Mouse (Mus musculus) liver, embryonic 13.5 days (tissue): Measurements from ENCODE around the gene Gm17657. TPM values are rescaled to one million over a fixed set of nuclear protein-coding genes. Genes with fewer than 3 reads are reported as not detected.

Experiments
- ATAC-seq: fragments of 200-750 bp; cut with Nextera tagmentation; 2 replicates; pipeline ENCODE4 v1.8.0; 2017; ENCODE audit warnings: low read depth, mild to moderate bottlenecking, moderate number of reproducible peaks, moderate library complexity
- DNase-seq: peaks from one replicate; pipeline ENCODE4 v3.0.0; 2022
- H3K27ac ChIP-seq: fragments of 300-500 bp; sonication (generic); 2 replicates; pipeline ENCODE4 v1.5.1; 2015; ENCODE audit warnings: moderate library complexity, mild to moderate bottlenecking, inconsistent platforms
- H3K27me3 ChIP-seq: fragments of 300-500 bp; sonication (generic); 2 replicates; pipeline ENCODE4 v1.6.1; 2015; ENCODE audit warnings: mild to moderate bottlenecking, inconsistent platforms
- H3K36me3 ChIP-seq: fragments of 300-500 bp; sonication (generic); 2 replicates; pipeline ENCODE4 v1.6.1; 2015; ENCODE audit warnings: mild to moderate bottlenecking, inconsistent platforms
- H3K4me1 ChIP-seq: fragments of 300-500 bp; sonication (generic); replicated peaks from 2 replicates; pipeline ENCODE4 v1.6.1; 2015; ENCODE audit warnings: inconsistent platforms
- H3K4me2 ChIP-seq: fragments of 300-500 bp; sonication (generic); 2 replicates; pipeline ENCODE4 v1.6.1; 2015; ENCODE audit warnings: inconsistent platforms, mild to moderate bottlenecking, moderate library complexity
- H3K4me3 ChIP-seq: fragments of 300-500 bp; sonication (generic); replicated peaks from 2 replicates; pipeline ENCODE4 v1.5.1; 2015; ENCODE audit warnings: mild to moderate bottlenecking, inconsistent platforms
- H3K9ac ChIP-seq: fragments of 300-500 bp; sonication (generic); 2 replicates; pipeline ENCODE4 v1.6.1; 2015; ENCODE audit warnings: mild to moderate bottlenecking, inconsistent platforms
- H3K9me3 ChIP-seq: fragments of 300-500 bp; sonication (generic); replicated peaks from 2 replicates; pipeline ENCODE4 v1.6.1; 2016; ENCODE audit warnings: inconsistent platforms
- WGBS: fragments of 180-500 bp; shearing (Covaris S2); methylation state at CpG from one replicate; pipeline ENCODE4 v1.1.7; 2015; ENCODE audit not compliant: insufficient replicate concordance; 5-methylcytosine and 5-hydroxymethylcytosine counted together
- microRNA-seq: library from miRNA; unstranded; fragments of <30 nt; microRNA quantifications from one replicate; pipeline ENCODE4, GENCODE M21; 2016
- polyA plus RNA-seq: library from polyadenylated mRNA; unstranded; fragments of >200 nt; fragmentation: Nextera tagmentation; extraction: Ambion mirVana; gene quantifications from 2 replicates; pipeline ENCODE4 v1.2.1, GENCODE M21; 2015

Gm17657 gene
- polyA plus RNA-seq, 1 experiment from 2014 or later: not detected

DNA sequence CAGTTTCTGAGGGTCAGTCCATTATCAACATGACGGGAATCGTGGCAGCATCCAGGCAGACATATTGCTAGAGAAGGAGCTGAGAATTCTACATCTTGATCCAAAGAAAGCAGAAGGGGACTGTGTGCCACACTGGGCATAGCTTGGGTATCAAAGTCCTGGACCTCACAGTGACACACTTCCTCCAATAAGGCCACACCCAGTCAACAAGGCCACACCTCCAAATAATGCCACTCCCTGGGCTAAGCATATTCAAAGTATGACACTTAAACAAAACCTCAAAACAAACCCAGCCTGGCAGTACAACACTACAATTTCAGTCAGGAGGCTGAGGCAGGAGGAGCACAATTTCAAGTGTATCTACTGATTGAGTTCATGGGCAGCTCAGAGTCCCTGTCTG is 66.2 kb downstream of the Gm17657 start:
- H3K4me3 ChIP-seq: no peak overlapping the region
- H3K4me1 ChIP-seq: peaks cover 73% of the 10 kb centered on the region
- no peak overlapping the region for H3K4me2 ChIP-seq
- peaks cover 6% of the 10 kb centered on the region; the same call in 1 of the 2 replicates for H3K9me3 ChIP-seq
- H3K27me3 ChIP-seq: no peaks in the 10 kb centered on the region
- no peaks in the 10 kb centered on the region for H3K36me3 ChIP-seq
- 94% methylated on average over 2 of the region's 2 CpGs for WGBS
- DNase-seq: no peak
- no peak for ATAC-seq
- no peak overlapping the region for H3K27ac ChIP-seq
- no peak overlapping the region for H3K9ac ChIP-seq

- 84% methylated on average over 7 of the region's 7 CpGs for WGBS
- DNase-seq: no peak
- H3K27ac ChIP-seq: no peak overlapping the region
- H3K27me3 ChIP-seq: peaks cover 3% of the 10 kb centered on the region; the same call in 1 of the 2 replicates
- no peak for ATAC-seq
- no peak overlapping the region for H3K4me2 ChIP-seq
- peaks cover 75% of the 10 kb centered on the region for H3K4me1 ChIP-seq
- peaks cover 6% of the 10 kb centered on the region; the same call in 1 of the 2 replicates for H3K9me3 ChIP-seq
- H3K36me3 ChIP-seq: no peaks in the 10 kb centered on the region
- H3K4me3 ChIP-seq: no peak overlapping the region
- no peak overlapping the region for H3K9ac ChIP-seq
These were observed 66.8 kb downstream of the Gm17657 start for GRCm38 (mm10) chr17:29482632-29483031.

DNA sequence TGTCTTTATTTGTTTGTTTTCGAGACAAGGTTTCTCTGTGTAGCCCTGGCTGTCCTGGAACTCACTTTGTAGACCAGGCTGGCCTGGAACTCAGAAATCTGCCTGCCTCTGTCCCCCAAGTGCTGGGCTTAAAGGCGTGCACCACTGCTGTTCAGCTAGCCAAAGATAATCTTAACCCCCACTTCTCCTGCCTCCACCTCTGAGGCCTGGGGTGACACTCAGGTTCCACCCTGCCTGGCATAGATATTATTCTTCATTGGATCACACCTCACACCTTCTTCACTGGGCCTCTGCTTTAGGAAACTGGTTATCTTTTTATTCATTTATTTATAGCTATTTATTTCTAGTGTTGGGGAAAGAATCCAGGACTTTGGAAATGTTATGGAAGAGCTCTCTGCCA is 69.2 kb downstream of the Gm17657 start:
- ATAC-seq (peak; percentile 86), DNase-seq (no peak)
- WGBS: 52% methylated on average over 2 of the region's 2 CpGs
- Histone ChIP-seq H3K27ac (no peak overlapping the region; the same call in 1 of the 2 replicates), H3K4me2 (no peak overlapping the region), H3K9ac (peak overlapping the region; percentile 34; the same call in 1 of the 2 replicates), H3K4me1 (peaks cover 55% of the 10 kb centered on the region), H3K36me3 (no peaks in the 10 kb centered on the region), H3K4me3 (no peak overlapping the region), H3K27me3 (peaks cover 4% of the 10 kb centered on the region; the same call in 1 of the 2 replicates), H3K9me3 (peaks cover 6% of the 10 kb centered on the region; the same call in 1 of the 2 replicates)

- no peak overlapping the region for H3K4me2 ChIP-seq
- no peak overlapping the region for H3K9ac ChIP-seq
- H3K27ac ChIP-seq: no peak overlapping the region
- WGBS: 51% methylated on average over 4 of the region's 4 CpGs
- no peak for DNase-seq
- peaks cover 42% of the 10 kb centered on the region for H3K4me1 ChIP-seq
- H3K27me3 ChIP-seq: peaks cover 4% of the 10 kb centered on the region; the same call in 1 of the 2 replicates
- ATAC-seq: no peak
- H3K4me3 ChIP-seq: no peak overlapping the region
- H3K9me3 ChIP-seq: 0 out of 2 replicates have a peak, but pooled peaks cover 6% of the 10 kb centered on the region
- no peaks in the 10 kb centered on the region for H3K36me3 ChIP-seq
These were observed 71.2 kb downstream of the Gm17657 start for GRCm38 (mm10) chr17:29478271-29478670.

GRCm38 (mm10) chr17:29477357-29477756 is 72.1 kb downstream of the Gm17657 start:
- Histone ChIP-seq H3K27me3 (peaks cover 4% of the 10 kb centered on the region; the same call in 1 of the 2 replicates), H3K4me1 (peaks cover 39% of the 10 kb centered on the region), H3K36me3 (no peaks in the 10 kb centered on the region), H3K9me3 (0 out of 2 replicates have a peak, but pooled peaks cover 2% of the 10 kb centered on the region), H3K4me2 (no peak overlapping the region), H3K27ac (no peak overlapping the region), H3K4me3 (no peak overlapping the region), H3K9ac (no peak overlapping the region)
- no peak for ATAC-seq
- WGBS: 88% methylated on average over 10 of the region's 10 CpGs
- DNase-seq: no peak

DNA sequence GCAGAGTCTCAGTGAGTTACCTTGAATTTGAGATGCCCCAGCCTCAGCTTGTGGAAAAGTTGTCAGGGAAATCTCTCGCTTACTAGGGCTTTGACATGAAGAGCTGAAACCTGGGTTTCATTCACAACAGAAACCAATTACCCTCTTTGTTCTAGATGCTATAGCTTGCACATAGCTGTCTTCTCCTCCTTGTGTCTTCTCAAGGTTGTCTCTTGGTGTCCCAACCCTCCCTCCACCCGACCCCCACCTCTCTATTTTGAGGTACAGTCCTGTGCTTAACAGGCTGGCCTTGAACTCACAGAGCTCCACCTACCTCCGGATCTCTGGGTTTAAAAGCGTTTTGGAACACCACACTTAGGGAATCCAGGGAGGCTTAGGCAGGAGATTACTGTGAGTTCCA is 73.0 kb downstream of the Gm17657 start:
- 62% methylated on average over 4 of the region's 4 CpGs for WGBS
- no peak for DNase-seq
- Histone ChIP-seq H3K36me3 (no peaks in the 10 kb centered on the region), H3K9ac (no peak overlapping the region), H3K4me3 (no peak overlapping the region), H3K27me3 (peaks cover 5% of the 10 kb centered on the region; the same call in 1 of the 2 replicates), H3K27ac (no peak overlapping the region), H3K4me2 (no peak overlapping the region), H3K4me1 (peaks cover 37% of the 10 kb centered on the region), H3K9me3 (no peaks in the 10 kb centered on the region)
- ATAC-seq: no peak

DNA sequence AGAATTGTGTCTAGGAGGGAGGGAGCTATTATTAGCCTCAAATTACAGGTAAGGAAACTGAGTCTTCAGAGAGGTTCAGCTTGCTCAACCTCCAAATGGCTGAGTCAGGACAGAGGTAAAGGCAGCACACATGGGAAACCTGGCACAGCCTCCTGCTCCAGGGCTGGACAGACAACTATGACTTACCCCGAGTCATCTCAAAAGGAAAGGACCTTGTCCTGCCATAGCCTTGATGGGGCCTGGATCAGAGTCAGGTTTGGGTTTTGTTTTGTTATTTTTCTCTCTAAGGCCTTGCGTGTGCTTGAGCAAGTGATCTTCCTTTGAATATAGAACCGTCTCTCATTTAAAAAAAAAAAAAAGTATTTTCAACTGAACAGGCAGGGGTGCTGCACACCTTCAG is 74.3 kb downstream of the Gm17657 start:
- no peak overlapping the region for H3K27ac ChIP-seq
- H3K36me3 ChIP-seq: no peaks in the 10 kb centered on the region
- no peaks in the 10 kb centered on the region for H3K9me3 ChIP-seq
- DNase-seq (no peak), ATAC-seq (no peak)
- peaks cover 31% of the 10 kb centered on the region for H3K4me1 ChIP-seq
- WGBS: 72% methylated on average over 3 of the region's 3 CpGs
- no peak overlapping the region for H3K4me2 ChIP-seq
- peaks cover 8% of the 10 kb centered on the region; the same call in 1 of the 2 replicates for H3K27me3 ChIP-seq
- no peak overlapping the region for H3K9ac ChIP-seq
- H3K4me3 ChIP-seq: no peak overlapping the region

GRCm38 (mm10) chr17:29474036-29474435 is 75.4 kb downstream of the Gm17657 start:
- Histone ChIP-seq H3K9me3 (no peaks in the 10 kb centered on the region), H3K27ac (no peak overlapping the region), H3K9ac (no peak overlapping the region), H3K27me3 (peaks cover 14% of the 10 kb centered on the region), H3K4me3 (no peak overlapping the region), H3K36me3 (no peaks in the 10 kb centered on the region), H3K4me2 (no peak overlapping the region), H3K4me1 (peaks cover 32% of the 10 kb centered on the region)
- DNase-seq (no peak), ATAC-seq (no peak)
- WGBS: 59% methylated on average over 2 of the region's 2 CpGs

DNA sequence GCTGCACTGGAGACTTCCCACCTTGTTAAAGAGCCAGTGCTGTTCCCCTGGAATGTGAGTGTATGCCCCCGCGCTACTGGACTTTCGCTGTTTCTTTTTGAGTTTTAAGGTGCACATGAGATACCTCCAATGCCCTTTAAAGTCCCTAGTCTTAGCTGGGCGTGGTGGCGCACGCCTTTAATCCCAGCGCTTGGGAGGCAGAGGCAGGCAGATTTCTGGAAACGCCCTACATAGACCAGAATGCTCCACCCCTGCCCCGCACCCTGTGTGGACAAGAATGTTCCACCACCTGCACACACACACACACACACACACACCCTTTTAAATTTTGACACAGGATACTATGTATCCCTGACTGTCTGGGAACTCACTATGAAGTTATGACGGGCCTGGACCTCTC is 76.0 kb downstream of the Gm17657 start:
- Histone ChIP-seq H3K4me1 (peaks cover 31% of the 10 kb centered on the region), H3K4me3 (no peak overlapping the region), H3K27me3 (peaks cover 20% of the 10 kb centered on the region), H3K9ac (no peak overlapping the region), H3K9me3 (no peaks in the 10 kb centered on the region), H3K36me3 (no peaks in the 10 kb centered on the region), H3K27ac (no peak overlapping the region), H3K4me2 (no peak overlapping the region)
- WGBS: 87% methylated on average over 10 of the region's 10 CpGs
- DNase-seq (no peak), ATAC-seq (no peak)

Small RNA genes lying within 50 kb of the gene (microRNA-seq; reads per million reads assigned to microRNA genes)
- not detected for gene Mir7667

Other genes starting within 250 kb of the Gm17657 start
- 0.30 and 0.32 TPM in 2 replicates for gene Pi16, start 232.0 kb downstream of the Gm17657 start, polyA plus RNA-seq
- 55.2 and 64.0 TPM in 2 replicates for gene Mtch1, start 201.7 kb downstream of the Gm17657 start, polyA plus RNA-seq
- gene Fgd2, start 188.7 kb downstream of the Gm17657 start, polyA plus RNA-seq: 4.5 and 5.0 TPM in 2 replicates
- 105 and 110 TPM in 2 replicates for gene Pim1, start 58.9 kb downstream of the Gm17657 start, polyA plus RNA-seq
- gene Tbc1d22b, start 147 bp upstream of the Gm17657 start, polyA plus RNA-seq: 3.2 and 4.9 TPM in 2 replicates
- 0.23 TPM in 2 replicates for gene Tmem217, start 2.7 kb upstream of the Gm17657 start, polyA plus RNA-seq
- gene Rnf8, start 65.2 kb upstream of the Gm17657 start, polyA plus RNA-seq: 43.6 and 46.0 TPM in 2 replicates
- 0.98 and 1.3 TPM in 2 replicates for gene Gm28043, start 65.2 kb upstream of the Gm17657 start, polyA plus RNA-seq
- 77.2 and 91.4 TPM in 2 replicates for gene Cmtr1, start 111.0 kb upstream of the Gm17657 start, polyA plus RNA-seq
- 7.4 and 7.7 TPM in 2 replicates for gene Ccdc167, start 167.4 kb upstream of the Gm17657 start, polyA plus RNA-seq